Mouse (Mus musculus) ovary, postnatal 36 days (tissue): ENCODE measurements around the gene Rrp12.
"Not testable (repeated sequence)": the region's sequence is repeated elsewhere in the genome, so short reads cannot be mapped to it uniquely, and the experiment has no call there.

ENCODE experiments used
- DNase-seq: peaks from one replicate; pipeline ENCODE4 v3.0.0; 2022; ENCODE audit warnings: low spot score, mixed read lengths

Gene Rrp12

DNA sequence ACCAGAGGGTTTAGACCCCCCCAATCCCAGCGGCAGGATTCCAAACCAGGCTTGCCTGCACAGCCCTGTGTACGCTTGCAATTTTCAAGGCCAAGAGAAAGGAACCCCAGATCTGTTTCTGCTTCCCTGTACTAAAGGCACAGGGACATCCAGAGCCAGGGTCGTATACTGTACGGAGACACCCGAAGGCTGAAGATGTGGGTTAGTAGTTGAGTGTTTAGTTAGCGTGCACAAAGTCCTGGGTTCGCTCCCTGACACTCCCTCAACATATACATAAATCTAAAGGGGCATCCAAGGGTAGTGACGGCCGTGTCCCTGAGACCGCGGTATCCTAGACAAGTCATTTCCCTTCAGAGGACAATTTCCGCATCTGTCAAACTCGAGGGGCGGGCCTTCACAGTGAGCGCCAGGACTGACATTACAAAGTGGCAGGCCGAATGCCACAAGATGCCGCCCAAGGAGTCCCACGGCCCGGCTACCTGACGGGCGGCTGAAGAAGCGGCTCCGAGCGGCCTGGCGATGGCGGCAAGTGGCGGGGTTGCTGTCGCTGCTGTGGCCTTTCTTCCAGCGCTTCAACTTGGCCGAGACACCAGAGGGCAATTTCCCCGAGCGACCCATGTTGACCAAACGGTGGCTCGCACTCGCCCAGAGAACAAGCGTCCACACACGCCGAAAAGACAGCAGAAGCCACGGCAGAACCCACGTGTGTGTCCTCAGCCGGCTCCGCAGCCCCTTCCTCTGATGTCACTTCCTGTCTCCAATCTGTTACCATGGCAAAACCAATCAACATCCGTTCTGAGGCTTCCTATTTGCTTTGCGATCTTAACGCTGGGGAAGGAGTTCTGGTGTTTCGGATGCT lies at the start of gene Rrp12:
Gene Rrp12 (minus strand): TSS at position 714 of the 859 bp plus-strand sequence.
- peak; percentile 62 for DNase-seq

DNA sequence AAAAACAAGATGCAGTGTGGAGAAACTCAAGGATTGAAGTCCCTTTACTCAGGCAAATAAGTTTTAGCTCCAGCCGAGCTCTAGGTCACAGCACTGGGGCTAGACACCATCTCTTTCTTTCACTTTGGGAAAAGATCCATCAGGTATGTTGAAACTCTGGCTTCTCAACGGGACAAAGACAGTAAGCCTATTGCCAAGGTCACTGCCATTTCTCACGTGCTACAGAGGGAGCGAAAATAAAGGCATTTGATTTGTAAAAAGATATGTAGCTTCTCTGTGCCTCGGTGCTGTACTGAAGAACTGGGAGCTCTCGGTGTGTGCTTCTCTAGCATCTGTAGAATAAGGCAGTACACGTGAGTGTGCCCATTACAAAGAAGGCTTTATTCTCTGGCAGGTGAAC lies 47.9 kb upstream of the Rrp12 start:
- DNase-seq = no peak

DNA sequence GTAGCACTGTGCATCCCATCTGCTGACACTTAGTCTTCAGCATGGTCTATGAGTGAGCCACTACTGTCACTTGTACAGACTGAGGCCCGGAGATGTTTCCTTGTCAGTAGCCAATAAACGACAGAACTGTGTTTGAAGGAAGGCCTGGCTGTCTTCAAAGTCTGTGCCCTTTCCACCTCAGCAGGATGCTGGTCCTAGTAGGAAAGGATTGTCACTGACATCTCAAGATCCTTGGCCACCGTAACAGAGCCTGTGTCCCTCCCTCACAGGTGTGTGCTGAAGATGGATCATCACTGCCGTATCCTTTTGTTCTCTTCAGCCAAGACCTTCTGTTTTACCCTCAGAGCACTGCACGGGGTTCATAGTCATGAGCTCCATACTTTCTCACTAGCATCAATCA lies 42.6 kb upstream of the Rrp12 start:
- DNase-seq = no peak

DNA sequence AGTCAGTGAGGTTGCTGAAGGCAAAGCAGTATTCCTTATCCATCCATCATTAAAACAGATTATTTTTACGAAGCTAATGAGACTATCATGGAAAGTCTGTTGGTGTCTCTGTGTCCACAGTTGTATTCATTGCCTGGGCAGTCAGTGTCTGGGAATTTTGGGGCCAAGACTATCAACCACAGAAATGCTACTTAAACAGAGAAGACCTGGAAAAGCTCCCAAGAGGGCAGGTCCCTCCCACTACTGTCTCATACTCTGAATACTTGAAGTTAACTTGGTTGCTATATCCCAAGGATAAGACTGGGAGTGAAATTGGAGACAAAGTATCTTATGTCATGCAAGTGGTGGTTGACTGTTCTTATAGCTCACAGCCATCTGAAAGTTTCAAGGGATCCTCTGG lies 39.9 kb upstream of the Rrp12 start:
- no peak for DNase-seq

DNA sequence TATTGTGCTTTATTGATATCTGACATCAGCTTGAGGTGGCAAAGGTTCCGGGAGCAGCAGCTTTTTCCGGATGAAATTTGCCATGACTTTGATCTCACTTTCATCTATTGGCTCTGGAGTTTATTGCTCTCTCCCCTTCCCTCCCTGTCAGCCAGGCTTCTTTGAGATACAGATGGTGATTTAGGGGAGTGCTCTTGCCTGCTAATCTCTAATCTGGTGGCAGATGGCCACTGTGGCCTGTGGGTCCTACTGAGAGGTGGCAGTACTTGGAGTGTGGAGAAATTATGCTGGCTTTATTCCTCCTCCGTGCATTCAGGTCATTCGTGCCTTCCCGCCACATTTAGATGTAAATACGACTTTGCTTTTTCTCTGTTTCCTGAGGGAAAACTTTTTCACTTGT lies 38.2 kb upstream of the Rrp12 start:
- no peak for DNase-seq

DNA sequence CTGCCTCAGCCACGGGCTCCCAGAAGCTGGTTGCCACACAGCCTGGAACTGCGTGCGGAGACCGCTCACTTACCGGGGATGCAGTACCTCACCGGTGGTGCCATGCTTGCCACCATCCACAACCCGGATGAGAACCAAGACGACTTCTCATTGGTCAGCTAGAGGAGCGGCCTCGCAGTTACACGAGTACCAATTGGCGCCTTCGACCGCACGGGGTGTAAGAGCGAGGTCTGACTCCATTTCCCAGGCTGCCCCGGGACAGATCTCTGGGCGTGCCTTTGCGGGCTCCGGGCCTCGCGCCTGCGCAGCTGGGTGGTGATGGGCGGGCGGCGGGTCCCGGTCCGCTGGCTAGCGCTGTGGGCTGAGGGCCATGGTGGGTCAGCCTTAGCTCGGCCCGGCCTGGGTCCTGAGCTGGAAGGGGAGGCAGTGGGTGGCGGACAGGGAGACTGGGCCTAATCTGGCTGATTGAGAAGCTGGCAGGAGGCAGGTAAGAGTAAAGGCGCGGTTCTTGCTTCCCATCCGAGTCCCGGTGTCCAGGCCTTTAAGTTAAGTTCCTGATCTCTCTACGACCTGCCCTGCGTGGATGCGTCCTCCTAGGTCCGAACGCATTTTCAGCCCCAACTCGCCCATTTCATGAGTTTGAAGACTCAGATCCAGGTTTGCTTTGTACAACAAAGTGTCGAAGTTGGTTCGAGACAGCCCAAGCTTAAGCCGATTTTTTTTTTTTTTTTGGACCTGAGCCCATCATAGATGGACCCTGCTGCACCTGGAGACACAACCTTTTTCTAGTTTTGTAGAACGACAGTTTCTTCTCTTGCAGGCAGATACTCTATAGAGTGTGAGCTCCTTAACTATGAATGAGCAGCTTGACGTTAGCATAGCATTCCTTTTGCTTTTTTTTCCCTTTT lies 37.5 kb upstream of the Rrp12 start, which contains the start of the genes Exosc1 and Zdhhc16:
Gene Exosc1 (minus strand): TSS at position 245 of the 908 bp plus-strand sequence.
Gene Zdhhc16 (plus strand): TSS at position 302 of the 908 bp plus-strand sequence.
- peak; percentile 97 for DNase-seq

DNA sequence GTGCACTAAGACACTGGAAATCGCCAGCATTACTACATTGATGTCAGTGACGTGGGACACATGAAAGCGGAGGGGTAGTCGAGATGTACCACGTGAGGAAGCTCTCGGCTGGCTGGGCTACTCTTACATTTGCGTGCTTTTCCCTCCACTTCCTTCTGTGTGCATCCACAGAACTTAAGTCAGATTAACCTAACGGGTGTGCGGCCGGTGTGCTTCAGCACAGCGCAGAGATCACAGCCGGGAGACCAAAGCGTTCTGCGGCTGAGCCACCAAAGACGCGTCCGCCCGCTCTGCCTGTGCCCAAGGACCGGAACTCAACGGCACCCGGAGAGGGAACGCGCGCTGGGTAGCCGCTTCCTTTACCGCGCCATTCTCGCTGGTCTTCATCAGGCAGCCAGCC lies 36.7 kb upstream of the Rrp12 start:
- no peak for DNase-seq

DNA sequence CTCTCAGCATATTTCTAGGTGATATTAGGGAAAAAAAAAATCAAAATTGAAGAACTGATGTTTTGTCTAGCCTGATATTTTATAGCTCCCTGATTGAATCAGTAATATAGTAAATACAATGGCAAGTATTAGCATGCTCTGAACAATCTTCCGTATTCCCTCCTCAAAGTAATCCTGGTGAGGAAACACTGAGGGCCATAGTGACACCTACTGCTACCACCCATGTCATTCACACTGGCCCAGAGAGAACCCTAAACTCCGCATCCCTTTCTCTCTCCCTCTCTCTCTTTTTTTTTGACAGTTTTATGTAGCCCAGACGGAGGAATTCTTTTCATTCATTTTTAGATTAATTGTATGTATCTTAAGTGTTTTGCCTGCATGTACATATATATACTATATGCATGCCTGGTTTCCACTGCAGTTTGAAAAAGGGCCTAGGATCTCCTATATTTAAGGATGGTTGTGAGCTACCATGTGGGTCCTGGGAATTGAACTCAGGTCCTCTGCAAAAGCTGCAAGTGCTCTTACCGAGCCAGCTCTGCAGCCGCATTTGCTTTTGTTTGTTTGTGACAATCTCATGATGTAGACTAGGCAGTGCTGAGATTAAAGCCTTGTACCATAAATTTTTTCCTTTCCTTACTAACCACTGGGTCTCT lies 24.6 kb upstream of the Rrp12 start:
- no peak for DNase-seq

DNA sequence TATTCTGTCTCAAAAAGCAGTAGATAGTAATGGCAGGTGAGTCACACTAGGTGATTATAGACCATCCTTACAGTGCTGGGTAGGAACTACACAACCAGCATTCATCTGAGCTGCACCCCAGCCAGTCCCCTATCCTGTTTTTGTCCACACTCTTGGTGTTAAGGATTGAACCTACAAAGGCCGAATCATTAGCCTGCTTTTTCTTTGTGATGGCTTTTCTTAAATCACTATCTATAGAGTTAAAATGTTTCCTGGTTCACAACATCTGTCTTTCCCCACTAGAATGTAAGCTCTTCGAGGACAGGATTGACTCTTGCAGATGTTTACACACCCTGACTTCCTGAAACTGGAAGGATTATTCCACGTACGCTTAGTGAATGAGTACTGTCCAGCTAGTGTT lies 23.5 kb upstream of the Rrp12 start:
- no peak for DNase-seq

DNA sequence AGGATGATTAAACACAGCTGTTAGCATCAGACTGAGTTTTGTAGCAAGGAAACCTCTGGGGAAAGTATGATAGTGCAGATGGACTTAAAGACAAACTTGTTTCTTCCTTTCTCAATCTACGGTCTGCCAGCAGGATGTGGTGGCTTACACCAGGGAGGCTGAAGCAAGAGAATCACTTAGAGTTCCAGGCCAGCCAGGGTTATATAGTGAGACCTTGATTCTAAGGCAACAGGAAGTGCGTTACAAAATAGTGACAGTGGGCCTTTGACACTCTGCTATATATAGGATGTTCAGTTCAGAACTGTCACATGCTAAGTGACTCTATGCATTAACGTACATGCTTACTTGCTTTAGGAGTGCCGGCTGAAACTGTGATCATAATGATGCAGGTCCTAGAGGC lies 20.9 kb upstream of the Rrp12 start:
- no peak for DNase-seq

DNA sequence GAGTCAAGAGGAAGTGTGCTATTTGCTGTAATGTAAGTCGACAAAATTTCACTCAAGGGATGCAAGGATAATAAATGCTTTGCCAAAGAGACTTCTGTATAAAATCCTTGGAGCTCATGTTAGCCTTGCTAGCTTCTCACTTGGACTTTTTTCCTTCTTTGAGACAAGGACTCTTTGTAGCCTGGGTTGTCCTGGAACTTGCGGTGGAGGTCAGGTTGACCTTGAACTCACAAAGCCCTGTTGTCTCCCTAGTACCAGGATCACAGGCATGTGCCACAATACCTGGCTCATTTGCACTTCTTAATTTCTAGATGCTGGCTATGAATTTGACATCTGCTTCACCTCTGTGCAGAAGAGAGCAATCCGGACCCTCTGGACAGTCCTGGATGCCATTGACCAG lies 19.3 kb upstream of the Rrp12 start:
- no peak for DNase-seq

DNA sequence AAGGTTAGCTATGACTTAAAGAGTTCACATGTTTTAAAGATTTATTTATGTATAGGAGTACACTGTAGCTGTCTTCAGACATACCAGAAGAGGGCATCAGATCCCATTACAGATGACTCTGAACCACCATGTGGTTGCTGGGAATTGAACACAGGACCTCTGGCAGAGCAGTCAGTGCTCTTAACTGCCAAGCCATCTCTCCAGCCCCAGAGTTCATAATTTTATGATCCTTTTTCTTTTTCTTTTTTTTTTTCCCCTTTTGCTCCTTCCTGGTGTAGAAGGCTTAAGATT lies 18.6 kb upstream of the Rrp12 start:
- not testable (repeated sequence) for DNase-seq

DNA sequence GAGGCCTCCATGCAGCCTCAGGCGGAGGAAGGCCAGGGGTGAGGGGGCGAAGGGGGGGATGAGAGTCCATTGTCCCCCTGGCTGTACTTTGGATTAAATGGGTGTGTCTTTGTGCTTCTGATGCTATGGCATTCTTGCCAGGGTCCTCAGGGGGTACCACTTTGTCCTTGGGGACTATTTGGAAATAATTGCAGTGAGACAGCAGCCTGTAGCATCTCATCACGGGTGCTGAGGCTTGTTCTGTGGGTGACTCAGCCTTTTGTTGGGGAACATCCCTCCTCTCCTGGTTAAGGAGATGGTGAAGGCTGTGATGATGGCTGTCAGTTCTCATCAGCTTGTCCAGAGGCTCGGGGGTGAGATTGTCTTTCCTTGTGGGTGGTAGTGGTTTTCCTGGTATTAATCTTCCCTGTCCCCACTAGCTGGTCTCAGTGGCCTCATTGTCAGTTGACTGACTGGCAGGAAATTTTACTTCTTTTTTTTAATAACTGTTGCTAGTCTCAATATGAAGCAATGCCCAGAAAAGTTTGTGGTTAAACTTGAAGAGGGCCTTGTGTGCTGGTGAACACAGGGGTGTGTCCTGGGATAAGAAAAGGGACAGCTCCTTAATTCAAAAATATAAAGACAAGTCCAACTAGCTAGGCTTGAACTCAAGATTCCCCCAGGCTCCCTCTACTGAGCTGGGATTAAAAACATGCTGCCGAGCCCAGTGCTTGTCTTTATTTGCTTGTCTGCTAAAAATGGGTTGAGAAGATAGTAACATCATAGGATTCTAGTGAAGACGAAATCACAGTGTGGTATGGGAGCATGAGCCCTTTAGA lies 18.0 kb upstream of the Rrp12 start:
- no peak for DNase-seq

DNA sequence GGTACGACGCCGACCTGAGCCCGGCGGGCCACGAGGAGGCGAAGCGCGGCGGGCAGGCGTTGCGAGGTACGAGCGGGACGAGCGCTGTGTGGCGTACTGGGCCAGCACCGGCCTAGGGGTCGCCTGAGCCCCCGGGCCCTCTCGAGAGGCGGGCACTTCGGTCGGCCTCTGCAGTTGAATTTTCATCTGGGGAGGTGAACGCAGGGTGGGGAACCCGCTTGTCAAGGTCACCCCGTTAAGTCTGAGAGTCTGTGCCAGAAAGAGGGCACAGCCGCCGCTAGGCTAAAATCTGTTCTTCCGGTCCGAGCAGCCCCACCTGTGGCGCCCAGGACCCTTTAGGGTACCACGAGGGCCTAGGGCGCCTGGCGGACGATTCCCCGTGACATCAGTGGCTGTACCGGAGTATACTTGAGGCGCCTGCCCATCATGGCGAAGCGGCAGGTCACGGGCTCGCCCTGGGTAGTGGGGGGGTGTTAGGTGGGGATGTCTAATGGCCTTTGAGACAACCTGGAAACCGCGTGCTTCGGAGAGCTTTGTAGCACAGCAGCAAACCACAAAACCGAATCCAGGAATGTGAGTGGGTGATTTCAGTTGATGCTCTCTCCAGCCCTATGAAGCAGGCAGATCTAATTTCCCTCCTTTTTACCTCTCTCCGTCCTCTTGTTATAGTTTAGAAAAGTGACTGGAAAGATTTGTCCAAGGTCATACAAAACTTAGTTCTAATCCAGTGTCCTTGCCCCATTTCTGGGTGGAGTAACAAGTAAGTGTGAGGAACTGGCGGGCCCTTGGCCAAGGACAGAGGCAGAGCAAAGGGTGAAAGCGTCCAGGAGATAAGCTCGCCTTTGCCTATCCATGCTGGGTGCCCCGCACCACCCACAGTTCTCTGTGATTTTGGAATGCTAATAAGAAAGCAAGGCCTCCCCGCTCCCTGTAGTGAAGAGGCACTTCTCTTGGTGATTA lies 16.4 kb upstream of the Rrp12 start:
- DNase-seq = peak; percentile 62

DNA sequence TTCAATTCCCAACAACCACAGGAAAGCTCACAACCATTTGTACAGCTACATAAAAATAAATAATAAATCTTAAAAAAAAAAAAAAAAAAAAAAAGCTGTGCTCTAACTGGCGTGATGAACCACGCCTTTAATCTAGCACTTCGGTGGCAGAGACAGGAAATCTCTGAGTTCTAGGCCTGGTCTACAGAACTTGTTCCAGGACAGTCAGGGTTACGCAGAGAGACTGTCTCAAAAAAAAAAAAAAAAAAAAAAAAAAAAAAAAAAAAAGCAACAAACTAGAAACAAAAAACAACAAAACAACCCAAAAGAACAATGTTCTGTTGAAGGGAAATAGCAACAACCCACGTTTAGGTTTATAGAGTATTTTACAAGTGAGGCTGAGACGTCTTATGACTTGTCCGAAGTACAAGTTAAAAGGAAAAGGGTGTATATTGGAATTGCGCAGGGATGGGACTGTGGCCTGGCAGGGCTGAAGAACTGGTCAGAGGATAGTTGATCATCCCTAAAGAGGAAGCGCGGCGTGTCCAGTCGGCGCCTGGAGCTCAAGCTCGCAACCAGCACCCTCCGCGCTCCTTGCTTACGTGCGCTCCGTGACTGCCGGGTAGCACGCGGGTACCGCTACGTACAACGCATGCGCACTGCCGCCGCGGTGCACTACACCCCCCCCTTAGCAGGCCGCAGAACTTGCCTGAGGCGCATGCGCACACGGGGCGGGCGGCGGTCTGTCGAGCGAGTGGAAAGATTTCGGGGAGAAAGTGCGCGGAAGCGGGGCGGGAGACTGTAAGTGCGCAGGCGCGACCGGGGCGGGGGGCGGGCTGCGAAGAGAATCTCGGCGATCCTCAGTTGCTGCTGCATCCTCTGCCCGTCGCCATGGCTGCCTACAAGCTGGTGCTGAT lies 15.5 kb upstream of the Rrp12 start, which contains the start of gene Pgam1:
Gene Pgam1 (plus strand): TSS at position 746 of the 896 bp plus-strand sequence.
- peak; percentile 97 for DNase-seq

DNA sequence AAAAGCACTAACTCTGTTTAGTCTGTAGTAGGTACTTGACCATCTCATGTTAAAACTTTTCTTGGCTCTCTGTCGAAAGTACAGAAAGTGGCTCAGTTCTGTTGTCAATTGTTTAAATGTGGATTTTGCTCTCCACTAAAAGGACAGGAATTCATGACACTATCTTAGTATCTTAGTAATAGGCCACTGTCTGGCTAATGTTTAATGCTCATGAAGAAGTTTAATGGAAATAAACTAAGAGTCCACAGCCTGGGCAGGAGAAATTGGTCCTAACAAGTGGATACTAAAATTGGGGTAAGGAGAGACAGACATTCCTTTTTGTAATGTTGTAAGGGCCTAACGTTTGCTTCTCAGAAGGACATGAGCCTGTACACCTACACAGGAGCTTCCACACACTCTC lies 14.4 kb upstream of the Rrp12 start:
- no peak for DNase-seq

DNA sequence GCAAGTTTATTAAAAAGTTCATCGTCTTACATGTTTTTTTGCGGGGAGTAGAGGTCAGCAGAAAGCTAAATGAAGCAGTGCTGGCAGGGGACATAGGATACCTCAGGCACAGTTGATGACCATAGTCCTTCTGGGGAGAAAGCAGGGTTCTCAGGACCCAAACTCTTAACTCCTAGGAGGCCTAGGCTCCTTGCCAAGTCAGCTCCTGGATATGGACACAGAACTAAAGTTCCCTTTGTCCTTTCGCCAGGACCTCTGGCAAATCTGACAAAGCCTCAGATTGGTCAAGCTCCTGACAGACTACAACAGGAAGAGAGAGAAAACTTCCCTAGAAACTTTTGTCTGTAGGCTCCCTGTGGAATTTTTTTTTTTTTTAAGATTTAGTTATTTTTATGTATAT lies 12.8 kb upstream of the Rrp12 start:
- no peak for DNase-seq

DNA sequence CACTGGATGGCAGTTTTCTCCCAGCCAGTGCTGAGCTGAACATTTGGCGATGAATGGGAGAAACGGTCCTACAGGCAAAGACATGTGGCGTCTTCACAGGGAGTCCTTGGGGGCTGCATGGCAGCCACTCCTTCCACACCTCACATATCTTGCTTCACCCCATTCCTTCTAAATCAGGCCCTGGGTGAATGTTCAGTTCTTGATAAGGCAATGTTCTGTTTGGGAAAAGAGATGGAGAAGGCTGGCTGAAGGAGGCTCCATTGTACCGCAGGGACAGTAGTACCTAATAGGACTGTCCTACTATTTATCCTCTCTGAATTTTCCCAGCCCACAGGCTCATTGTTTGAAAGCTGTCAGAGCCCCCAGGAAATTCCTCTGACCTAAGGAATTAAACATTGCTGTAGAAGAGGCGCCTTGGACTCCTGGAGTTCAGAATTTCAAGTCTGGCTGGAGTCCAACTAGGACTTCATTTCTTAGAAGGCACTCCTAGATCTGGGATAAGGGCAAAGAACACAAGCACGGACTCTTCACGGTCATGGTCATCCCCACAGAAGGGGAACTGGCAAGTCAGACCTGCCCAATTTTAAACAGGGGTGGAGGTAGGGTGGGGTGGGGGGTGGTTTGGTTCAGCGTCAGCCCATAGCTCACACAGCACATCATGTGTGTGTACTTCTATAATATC lies 11.2 kb upstream of the Rrp12 start:
- no peak for DNase-seq
